Mouse (Mus musculus): ENCODE data around the gene Stx8. TPM values are rescaled to one million over a fixed set of nuclear protein-coding genes. Genes with fewer than 3 reads are reported as not detected.
A peak's percentile ranks its signal among the peaks of the same experiment; 100 is the strongest.

The Stx8 gene
- polyA plus RNA-seq, 1 experiment from 2014 or later: 64.2 TPM

DNA sequence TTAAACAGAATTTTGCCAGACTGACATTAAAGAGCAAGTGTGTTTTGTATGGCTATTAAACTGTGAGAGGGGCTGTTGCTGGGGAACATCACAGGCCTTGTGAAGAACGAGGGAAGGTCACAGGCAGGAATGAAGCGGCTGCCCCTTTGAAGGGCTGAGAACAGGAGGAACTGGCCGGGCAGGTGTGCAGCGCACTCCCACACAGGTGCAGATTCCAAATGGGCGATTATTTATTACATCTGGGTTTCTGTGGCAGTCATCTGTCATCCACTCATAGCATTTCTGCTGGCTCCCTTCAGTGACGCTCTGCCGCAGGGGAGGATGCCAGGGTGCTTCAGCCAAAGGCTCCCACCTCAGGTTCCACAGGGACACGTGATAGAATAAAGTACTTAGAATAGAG, 170.7 kb downstream of the Stx8 start:
- WGBS: 73% methylated on average over 8 of the region's 8 CpGs
- Histone ChIP-seq H3K27ac (ENCODE audit: low read length) (no peak overlapping the region), H3K4me2 (ENCODE audit: low read depth, low read length) (no peak overlapping the region), H3K4me1 (ENCODE audit: control insufficient read depth, insufficient read depth, low read length) (peaks cover 10% of the 10 kb centered on the region), H3K27me3 (replicated peaks; ENCODE audit: control insufficient read depth, insufficient read depth, low read length) (no peaks in the 10 kb centered on the region), H3K9ac (ENCODE audit: low read depth, low read length) (no peak overlapping the region), H3K4me3 (ENCODE audit: low read length) (no peak overlapping the region), H3K36me3 (ENCODE audit: control insufficient read depth, insufficient read depth, low read length) (no peaks in the 10 kb centered on the region), H3K9me3 (ENCODE audit: control insufficient read depth, low read length) (no peaks in the 10 kb centered on the region)
- ATAC-seq: peak; percentile 48

DNA sequence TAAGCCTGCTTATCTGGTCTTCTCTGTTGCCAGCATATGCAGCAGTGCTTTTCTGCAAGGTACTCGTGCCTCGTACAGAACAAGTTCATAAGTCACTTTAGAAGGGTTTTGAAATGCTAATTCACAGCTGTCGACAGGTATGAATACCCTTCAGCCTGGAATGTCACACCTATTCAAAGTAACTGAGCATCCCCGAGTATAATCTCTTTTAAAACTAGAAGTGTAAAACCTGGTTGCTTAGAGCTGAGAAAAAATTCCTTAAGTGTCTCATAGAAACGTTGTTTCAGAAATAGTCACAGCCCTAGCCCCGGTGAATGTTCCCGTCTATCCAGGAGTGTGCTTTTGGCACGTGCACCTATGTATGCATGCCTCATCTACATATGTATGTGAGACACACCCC, 176.3 kb downstream of the Stx8 start:
- Histone ChIP-seq H3K9me3 (ENCODE audit: control insufficient read depth, low read length) (no peaks in the 10 kb centered on the region), H3K4me2 (ENCODE audit: low read depth, low read length) (no peak overlapping the region), H3K4me1 (ENCODE audit: control insufficient read depth, insufficient read depth, low read length) (peaks cover 25% of the 10 kb centered on the region), H3K4me3 (ENCODE audit: low read length) (no peak overlapping the region), H3K27me3 (replicated peaks; ENCODE audit: control insufficient read depth, insufficient read depth, low read length) (no peaks in the 10 kb centered on the region), H3K9ac (ENCODE audit: low read depth, low read length) (no peak overlapping the region), H3K36me3 (ENCODE audit: control insufficient read depth, insufficient read depth, low read length) (no peaks in the 10 kb centered on the region), H3K27ac (ENCODE audit: low read length) (no peak overlapping the region)
- 50% methylated on average over 8 of the region's 8 CpGs for WGBS
- ATAC-seq: no peak

DNA sequence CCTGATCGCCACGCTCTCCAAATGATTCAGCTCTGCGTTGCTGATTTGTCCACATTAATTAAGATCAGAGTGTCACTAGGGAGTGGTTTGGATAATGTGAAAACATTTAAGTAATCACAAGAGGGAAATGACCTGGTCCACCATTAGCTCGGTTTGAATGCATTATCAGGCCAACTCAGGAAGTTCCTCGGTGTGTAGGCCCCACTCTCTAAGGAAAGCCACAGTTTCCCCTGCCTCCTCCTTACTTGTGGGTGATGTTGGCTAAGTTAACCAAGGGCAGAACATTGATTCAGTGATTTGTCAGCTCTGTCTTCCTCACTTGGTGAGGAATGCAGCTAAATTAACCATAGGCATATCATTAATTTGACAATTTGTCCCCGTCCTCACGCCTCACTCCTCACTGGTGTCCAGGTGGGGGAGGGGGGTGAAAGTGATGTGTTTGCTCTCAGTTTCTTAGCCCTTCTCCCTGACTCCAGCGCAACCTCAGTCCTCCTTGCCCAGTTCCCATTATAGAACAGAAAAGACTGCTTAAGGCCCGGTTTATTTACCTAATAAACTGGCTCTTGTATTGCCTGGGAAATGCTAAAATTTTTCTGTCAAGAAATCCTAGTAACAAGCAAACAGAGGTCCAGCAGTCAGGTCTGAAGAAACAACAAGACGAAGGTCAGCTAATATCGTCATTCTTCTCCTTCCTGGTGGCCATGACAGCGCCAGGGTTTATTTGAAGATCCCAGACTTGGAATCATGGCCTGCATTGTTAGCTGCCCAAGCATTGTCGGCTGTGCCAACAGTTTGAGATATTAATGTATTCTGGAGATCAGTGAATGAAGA, 178.5 kb downstream of the Stx8 start:
- no peak overlapping the region for H3K9ac ChIP-seq (ENCODE audit: low read depth, low read length)
- WGBS: 47% methylated on average over 13 of the region's 13 CpGs
- H3K9me3 ChIP-seq (ENCODE audit: control insufficient read depth, low read length): no peaks in the 10 kb centered on the region
- no peak overlapping the region for H3K4me2 ChIP-seq (ENCODE audit: low read depth, low read length)
- peaks cover 25% of the 10 kb centered on the region for H3K4me1 ChIP-seq (ENCODE audit: control insufficient read depth, insufficient read depth, low read length)
- no peak for ATAC-seq
- H3K4me3 ChIP-seq (ENCODE audit: low read length): no peak overlapping the region
- no peaks in the 10 kb centered on the region for H3K36me3 ChIP-seq (ENCODE audit: control insufficient read depth, insufficient read depth, low read length)
- no peaks in the 10 kb centered on the region for H3K27me3 ChIP-seq (replicated peaks; ENCODE audit: control insufficient read depth, insufficient read depth, low read length)
- H3K27ac ChIP-seq (ENCODE audit: low read length): peak overlapping the region; percentile 34; the same call in 1 of the 2 replicates

DNA sequence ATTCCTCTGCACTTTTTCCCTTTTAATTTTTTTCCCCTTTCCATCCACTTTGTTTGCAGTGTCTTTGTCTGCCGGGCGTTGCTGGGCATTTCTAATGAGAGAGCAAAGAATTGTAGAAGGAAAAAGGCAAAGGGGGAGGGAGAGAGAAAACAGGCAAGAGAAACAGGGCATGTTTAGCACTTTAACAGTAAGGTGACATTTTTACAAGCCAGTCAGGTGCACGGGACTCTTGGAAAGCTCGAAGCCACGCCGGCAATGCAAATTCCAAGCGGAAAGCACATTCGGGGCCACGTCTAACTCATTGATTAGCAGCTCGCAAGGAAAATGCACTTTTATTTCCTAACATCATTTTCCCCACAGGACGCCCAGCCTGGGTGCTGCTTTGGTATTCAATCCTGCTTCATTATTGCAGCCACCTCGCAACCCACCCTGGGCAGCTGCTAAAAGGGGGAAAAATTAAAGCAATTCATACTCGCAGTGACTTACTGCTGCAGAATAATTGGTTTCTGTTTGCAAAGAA, 179.1 kb downstream of the Stx8 start:
- H3K4me3 ChIP-seq (ENCODE audit: low read length): no peak overlapping the region
- peak overlapping the region; percentile 20; the same call in 1 of the 2 replicates for H3K4me2 ChIP-seq (ENCODE audit: low read depth, low read length)
- no peaks in the 10 kb centered on the region for H3K27me3 ChIP-seq (replicated peaks; ENCODE audit: control insufficient read depth, insufficient read depth, low read length)
- peak overlapping the region; percentile 42; the same call in 1 of the 2 replicates for H3K27ac ChIP-seq (ENCODE audit: low read length)
- 37% methylated on average over 13 of the region's 13 CpGs for WGBS
- peaks cover 25% of the 10 kb centered on the region for H3K4me1 ChIP-seq (ENCODE audit: control insufficient read depth, insufficient read depth, low read length)
- ATAC-seq: no peak
- no peaks in the 10 kb centered on the region for H3K9me3 ChIP-seq (ENCODE audit: control insufficient read depth, low read length)
- no peak overlapping the region for H3K9ac ChIP-seq (ENCODE audit: low read depth, low read length)
- no peaks in the 10 kb centered on the region for H3K36me3 ChIP-seq (ENCODE audit: control insufficient read depth, insufficient read depth, low read length)

DNA sequence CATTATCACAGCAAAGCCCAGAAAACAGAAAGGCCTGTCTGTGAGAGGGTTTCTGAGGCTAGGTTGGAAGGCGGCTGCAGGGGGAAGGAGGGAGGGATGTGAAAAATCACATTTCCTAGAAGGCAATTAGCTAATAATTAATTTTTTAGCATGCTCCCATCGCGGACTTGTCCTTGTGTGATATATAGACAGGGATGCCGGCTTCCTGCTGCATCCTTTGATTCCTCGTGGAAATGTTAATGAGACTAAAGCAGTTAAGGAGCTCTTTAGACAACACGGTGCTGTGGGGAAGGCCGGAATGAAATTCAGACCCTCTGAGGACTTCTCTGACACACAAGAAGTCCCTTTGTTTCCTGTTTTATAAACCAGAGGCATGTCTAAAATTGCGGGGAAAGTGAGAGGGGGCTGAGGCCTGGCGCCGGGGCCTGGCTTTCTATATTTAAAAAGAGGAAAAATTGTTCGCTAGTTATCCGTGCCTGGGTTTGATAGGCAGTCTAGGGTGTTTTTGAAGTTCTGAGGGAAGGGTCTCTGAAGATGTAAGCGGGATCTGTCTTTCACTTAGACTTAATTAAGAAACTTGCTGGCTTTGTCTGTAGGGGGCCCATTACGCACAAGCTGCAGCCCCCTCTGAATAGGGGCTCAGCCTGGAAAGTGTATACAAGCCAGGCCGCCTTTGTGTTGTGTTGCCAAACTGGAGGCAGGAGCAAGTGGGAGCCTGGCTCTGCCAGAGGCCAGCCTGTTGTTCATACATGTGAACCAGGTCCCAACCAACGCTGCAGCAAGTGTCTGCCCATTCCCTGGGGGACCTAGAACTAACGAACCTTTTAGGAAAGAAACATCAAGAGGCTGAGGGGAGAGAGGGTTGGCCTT, 179.8 kb downstream of the Stx8 start:
- WGBS: 34% methylated on average over 17 of the region's 17 CpGs
- peak overlapping the region; percentile 20; the same call in 1 of the 2 replicates for H3K4me2 ChIP-seq (ENCODE audit: low read depth, low read length)
- no peak for ATAC-seq
- H3K27me3 ChIP-seq (replicated peaks; ENCODE audit: control insufficient read depth, insufficient read depth, low read length): no peaks in the 10 kb centered on the region
- peak overlapping the region; percentile 42; the same call in 1 of the 2 replicates for H3K27ac ChIP-seq (ENCODE audit: low read length)
- H3K4me1 ChIP-seq (ENCODE audit: control insufficient read depth, insufficient read depth, low read length): peaks cover 25% of the 10 kb centered on the region
- H3K4me3 ChIP-seq (ENCODE audit: low read length): no peak overlapping the region
- H3K36me3 ChIP-seq (ENCODE audit: control insufficient read depth, insufficient read depth, low read length): no peaks in the 10 kb centered on the region
- no peaks in the 10 kb centered on the region for H3K9me3 ChIP-seq (ENCODE audit: control insufficient read depth, low read length)
- 0 out of 2 replicates have a peak overlapping the region, but pooled peaks have one; percentile 12 for H3K9ac ChIP-seq (ENCODE audit: low read depth, low read length)

DNA sequence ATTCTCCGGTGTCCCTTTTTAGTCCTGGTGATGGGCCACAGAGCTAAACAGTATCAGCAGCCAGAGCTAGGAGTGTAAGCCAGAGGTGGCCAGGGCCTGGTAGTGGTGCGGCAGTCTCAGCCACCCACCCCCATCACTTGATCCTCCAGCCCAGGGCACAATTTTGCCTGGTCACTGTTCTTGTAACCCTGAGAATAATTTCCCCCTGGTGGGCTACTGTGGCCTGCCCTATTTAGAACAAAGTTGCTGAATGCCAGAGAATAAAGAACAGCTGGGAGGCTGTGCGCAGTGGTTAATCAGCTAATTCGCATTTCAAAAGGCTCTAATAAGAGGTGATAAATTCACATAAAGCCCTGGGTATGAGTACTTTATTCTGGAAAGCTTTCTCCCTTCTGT, 180.5 kb downstream of the Stx8 start:
- Histone ChIP-seq H3K27me3 (replicated peaks; ENCODE audit: control insufficient read depth, insufficient read depth, low read length) (no peaks in the 10 kb centered on the region), H3K9ac (ENCODE audit: low read depth, low read length) (0 out of 2 replicates have a peak overlapping the region, but pooled peaks have one; percentile 12), H3K9me3 (ENCODE audit: control insufficient read depth, low read length) (no peaks in the 10 kb centered on the region), H3K36me3 (ENCODE audit: control insufficient read depth, insufficient read depth, low read length) (no peaks in the 10 kb centered on the region), H3K4me3 (ENCODE audit: low read length) (no peak overlapping the region), H3K27ac (ENCODE audit: low read length) (no peak overlapping the region), H3K4me2 (ENCODE audit: low read depth, low read length) (no peak overlapping the region), H3K4me1 (ENCODE audit: control insufficient read depth, insufficient read depth, low read length) (peaks cover 29% of the 10 kb centered on the region)
- 79% methylated on average over 4 of the region's 4 CpGs for WGBS
- ATAC-seq: no peak

DNA sequence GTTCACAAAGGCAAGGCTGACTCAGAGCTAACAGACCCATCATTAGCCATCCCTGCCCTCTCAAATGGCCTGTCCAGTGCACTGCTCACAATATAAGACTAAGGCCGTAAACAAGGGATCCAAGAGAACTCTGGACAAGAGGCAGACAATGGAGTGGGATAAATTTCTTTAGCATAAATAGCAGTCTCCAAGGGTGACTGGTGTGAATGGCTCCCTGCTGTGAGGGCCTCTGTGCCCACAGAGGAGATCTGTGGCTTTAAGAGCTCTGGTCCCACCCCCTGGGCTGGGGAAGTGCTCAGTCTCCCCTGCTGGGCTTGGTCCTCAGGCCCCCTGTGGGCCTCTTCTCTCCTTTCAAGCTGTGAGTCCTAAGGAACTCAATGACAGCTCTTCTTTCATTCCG, 184.9 kb downstream of the Stx8 start:
- H3K4me1 ChIP-seq (ENCODE audit: control insufficient read depth, insufficient read depth, low read length): peaks cover 12% of the 10 kb centered on the region
- ATAC-seq: no peak
- 51% methylated on average over 2 of the region's 2 CpGs for WGBS
- no peak overlapping the region for H3K4me3 ChIP-seq (ENCODE audit: low read length)
- H3K27me3 ChIP-seq (replicated peaks; ENCODE audit: control insufficient read depth, insufficient read depth, low read length): no peaks in the 10 kb centered on the region
- H3K27ac ChIP-seq (ENCODE audit: low read length): no peak overlapping the region
- no peaks in the 10 kb centered on the region for H3K9me3 ChIP-seq (ENCODE audit: control insufficient read depth, low read length)
- H3K9ac ChIP-seq (ENCODE audit: low read depth, low read length): no peak overlapping the region
- no peak overlapping the region for H3K4me2 ChIP-seq (ENCODE audit: low read depth, low read length)
- H3K36me3 ChIP-seq (ENCODE audit: control insufficient read depth, insufficient read depth, low read length): no peaks in the 10 kb centered on the region

DNA sequence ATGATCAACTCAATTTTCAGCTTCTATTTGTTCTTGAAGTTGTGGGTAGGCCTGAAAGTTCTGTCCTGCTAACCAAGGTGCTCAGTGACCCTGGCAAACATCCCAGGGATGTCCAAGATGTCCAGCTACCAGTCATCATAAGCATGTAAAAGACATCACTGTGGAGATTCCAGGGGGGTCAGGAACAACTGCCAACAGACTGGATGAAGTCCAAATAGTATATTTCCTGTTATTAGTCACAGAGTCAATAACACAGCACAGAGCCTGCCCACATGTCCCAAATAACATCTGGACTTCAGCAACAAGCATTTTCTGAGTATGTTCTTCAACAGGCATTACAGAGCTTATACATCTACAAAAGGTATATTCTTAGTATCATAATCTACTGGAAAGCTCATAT, 189.8 kb downstream of the Stx8 start:
- no peak overlapping the region for H3K9ac ChIP-seq (ENCODE audit: low read depth, low read length)
- no peak overlapping the region for H3K27ac ChIP-seq (ENCODE audit: low read length)
- H3K9me3 ChIP-seq (ENCODE audit: control insufficient read depth, low read length): no peaks in the 10 kb centered on the region
- H3K4me1 ChIP-seq (ENCODE audit: control insufficient read depth, insufficient read depth, low read length): peaks cover 8% of the 10 kb centered on the region
- H3K4me3 ChIP-seq (ENCODE audit: low read length): no peak overlapping the region
- H3K4me2 ChIP-seq (ENCODE audit: low read depth, low read length): no peak overlapping the region
- H3K27me3 ChIP-seq (replicated peaks; ENCODE audit: control insufficient read depth, insufficient read depth, low read length): no peaks in the 10 kb centered on the region
- no peak for ATAC-seq
- no peaks in the 10 kb centered on the region for H3K36me3 ChIP-seq (ENCODE audit: control insufficient read depth, insufficient read depth, low read length)

DNA sequence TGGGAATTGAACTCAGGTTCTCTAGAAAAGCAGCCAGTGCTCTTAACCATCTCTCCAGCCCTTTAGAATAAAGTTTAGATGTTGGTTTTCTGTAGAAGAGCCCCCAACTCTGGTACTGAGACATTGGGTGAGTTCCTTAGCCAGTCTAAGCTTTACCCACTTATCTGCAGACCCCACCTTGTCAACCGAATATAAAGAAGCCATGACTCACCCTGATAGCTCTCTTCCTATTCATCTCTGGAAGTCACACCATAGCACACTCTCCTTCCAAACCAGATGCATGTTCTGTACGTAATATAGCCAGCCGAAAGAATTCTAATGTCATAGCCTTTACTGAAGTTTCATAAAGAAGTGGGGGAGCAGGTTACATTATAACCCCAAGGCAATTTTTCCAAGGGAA, 192.2 kb downstream of the Stx8 start:
- no peak overlapping the region for H3K27ac ChIP-seq (ENCODE audit: low read length)
- no peaks in the 10 kb centered on the region for H3K36me3 ChIP-seq (ENCODE audit: control insufficient read depth, insufficient read depth, low read length)
- no peak for ATAC-seq
- H3K4me2 ChIP-seq (ENCODE audit: low read depth, low read length): no peak overlapping the region
- WGBS: 81% methylated on average over 3 of the region's 3 CpGs
- no peak overlapping the region for H3K9ac ChIP-seq (ENCODE audit: low read depth, low read length)
- no peak overlapping the region for H3K4me3 ChIP-seq (ENCODE audit: low read length)
- no peaks in the 10 kb centered on the region for H3K9me3 ChIP-seq (ENCODE audit: control insufficient read depth, low read length)
- no peaks in the 10 kb centered on the region for H3K27me3 ChIP-seq (replicated peaks; ENCODE audit: control insufficient read depth, insufficient read depth, low read length)
- peaks cover 4% of the 10 kb centered on the region; the same call in 1 of the 2 replicates for H3K4me1 ChIP-seq (ENCODE audit: control insufficient read depth, insufficient read depth, low read length)

Data from intestine, embryonic 16.5 days (tissue).